ENCODE assay signal across 24 mouse cellular contexts in the genomic region with DNA sequence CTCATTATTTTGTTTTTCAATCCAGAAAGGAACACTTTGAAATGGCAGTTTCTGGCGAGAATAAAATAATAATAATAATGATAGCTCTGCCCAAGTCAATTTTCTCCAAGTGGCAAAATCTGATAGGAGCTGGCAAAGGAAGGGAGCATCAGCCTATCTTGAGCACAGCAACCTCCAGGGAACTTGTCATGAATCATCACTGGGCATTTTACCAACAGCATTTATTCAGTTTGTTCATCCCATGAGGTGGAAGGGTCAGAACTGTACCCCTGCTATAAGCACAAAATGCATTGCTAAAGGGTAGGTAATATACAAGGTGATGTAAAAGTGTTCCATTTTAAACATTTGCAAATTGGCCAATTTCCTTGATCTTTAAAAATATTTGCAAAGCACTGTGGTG.
DNase-seq lines count a peak whose midpoint lies in the region; ATAC-seq and TF ChIP-seq lines count a peak whose summit lies in the region.
"Had no signal": no experiment of that assay in that cellular context is flagged by ENCODE, and none has a peak within 500 bp of the region (broad histone marks: within the 10 kb centered on the region; RNA-seq: fewer than 3 reads in every experiment).

No protein-coding gene starts in this region.

- no peak overlapping the region for H3K9ac ChIP-seq in hindbrain, postnatal 0 days (replicated peaks; ENCODE audit: low read length)
- H3K9ac ChIP-seq in hindbrain, embryonic 14.5 days, result no peak overlapping the region
- no peak overlapping the region for H3K9ac ChIP-seq in heart, embryonic 12.5 days
- H3K9ac ChIP-seq: embryonic facial prominence, embryonic 13.5 days; embryonic facial prominence, embryonic 15.5 days; forebrain, embryonic 12.5 days had no signal

- H3K4me3 ChIP-seq in hindbrain, postnatal 0 days (ENCODE audit: low read length), result no peak overlapping the region
- no peak overlapping the region for H3K4me3 ChIP-seq in hindbrain, embryonic 14.5 days (replicated peaks; ENCODE audit: low read length)
- H3K4me3 ChIP-seq in limb, embryonic 10.5 days, result no peak overlapping the region
- H3K4me3 ChIP-seq in heart, embryonic 12.5 days, result no peak overlapping the region
- H3K4me3 ChIP-seq: embryonic facial prominence, embryonic 13.5 days; embryonic facial prominence, embryonic 15.5 days; erythroblast, embryonic 14.5 days; forebrain, embryonic 10.5 days; forebrain, embryonic 12.5 days had no signal

- TF ChIP-seq CTCF in hindbrain, postnatal 0 days (IDR thresholded peaks at IDR 0.05; ENCODE audit: low read depth), result no peak

- no peaks in the 10 kb centered on the region for H3K36me3 ChIP-seq in hindbrain, postnatal 0 days (ENCODE audit: insufficient read depth, low read length)
- H3K36me3 ChIP-seq in hindbrain, embryonic 14.5 days (replicated peaks; ENCODE audit: control insufficient read depth, insufficient read depth), result no peaks in the 10 kb centered on the region
- H3K36me3 ChIP-seq in limb, embryonic 10.5 days, result no peaks in the 10 kb centered on the region
- H3K36me3 ChIP-seq in heart, embryonic 12.5 days, result no peaks in the 10 kb centered on the region
- H3K36me3 ChIP-seq: embryonic facial prominence, embryonic 13.5 days; embryonic facial prominence, embryonic 15.5 days; forebrain, embryonic 10.5 days; forebrain, embryonic 12.5 days had no signal

- no peak overlapping the region for H3K4me2 ChIP-seq in hindbrain, postnatal 0 days (ENCODE audit: low read depth, low read length)
- no peak overlapping the region for H3K4me2 ChIP-seq in hindbrain, embryonic 14.5 days (replicated peaks)
- no peak overlapping the region for H3K4me2 ChIP-seq in heart, embryonic 12.5 days
- H3K4me2 ChIP-seq: embryonic facial prominence, embryonic 13.5 days; embryonic facial prominence, embryonic 15.5 days; forebrain, embryonic 12.5 days had no signal

- H3K9me3 ChIP-seq in hindbrain, postnatal 0 days (ENCODE audit: low read length), result no peaks in the 10 kb centered on the region
- no peaks in the 10 kb centered on the region for H3K9me3 ChIP-seq in hindbrain, embryonic 14.5 days (ENCODE audit: control insufficient read depth, low read length)
- H3K9me3 ChIP-seq in limb, embryonic 10.5 days (replicated peaks), result no peaks in the 10 kb centered on the region
- no peaks in the 10 kb centered on the region for H3K9me3 ChIP-seq in heart, embryonic 12.5 days (replicated peaks)
- H3K9me3 ChIP-seq: embryonic facial prominence, embryonic 13.5 days; embryonic facial prominence, embryonic 15.5 days; forebrain, embryonic 10.5 days; forebrain, embryonic 12.5 days had no signal

- 79% methylated on average over 1 of the region's 1 CpGs for WGBS in hindbrain, postnatal 0 days
- 71% methylated on average over 1 of the region's 1 CpGs for WGBS in hindbrain, embryonic 14.5 days
- 86% methylated on average over 1 of the region's 1 CpGs for WGBS in limb, embryonic 10.5 days
- 77% methylated on average over 1 of the region's 1 CpGs for WGBS in heart, embryonic 12.5 days

- no peaks in the 10 kb centered on the region for H3K4me1 ChIP-seq in hindbrain, postnatal 0 days (ENCODE audit: insufficient read depth, low read length)
- H3K4me1 ChIP-seq in hindbrain, embryonic 14.5 days (replicated peaks; ENCODE audit: control insufficient read depth, insufficient read depth, low read length), result no peaks in the 10 kb centered on the region
- H3K4me1 ChIP-seq in limb, embryonic 10.5 days, result no peaks in the 10 kb centered on the region
- no peaks in the 10 kb centered on the region for H3K4me1 ChIP-seq in heart, embryonic 12.5 days (replicated peaks)
- H3K4me1 ChIP-seq: embryonic facial prominence, embryonic 13.5 days; embryonic facial prominence, embryonic 15.5 days; forebrain, embryonic 10.5 days; forebrain, embryonic 12.5 days had no signal

- ATAC-seq in hindbrain, postnatal 0 days, result no peak
- no peak for ATAC-seq in hindbrain, embryonic 14.5 days (ENCODE audit: low FRiP score)
- no peak for ATAC-seq in heart, embryonic 12.5 days (ENCODE audit: insufficient number of reproducible peaks, low FRiP score)
- ATAC-seq: forebrain, embryonic 14.5 days; forebrain, embryonic 16.5 days had no signal

- H3K27me3 ChIP-seq in hindbrain, postnatal 0 days (ENCODE audit: insufficient read depth, low read length), result no peaks in the 10 kb centered on the region
- no peaks in the 10 kb centered on the region for H3K27me3 ChIP-seq in hindbrain, embryonic 14.5 days (ENCODE audit: control insufficient read depth, insufficient read depth, low read length)
- no peaks in the 10 kb centered on the region for H3K27me3 ChIP-seq in limb, embryonic 10.5 days (ENCODE audit: low read depth, poor library complexity, severe bottlenecking)
- no peaks in the 10 kb centered on the region for H3K27me3 ChIP-seq in heart, embryonic 12.5 days (replicated peaks)
- H3K27me3 ChIP-seq: embryonic facial prominence, embryonic 13.5 days; embryonic facial prominence, embryonic 15.5 days; forebrain, embryonic 12.5 days had no signal

- peak; percentile 18 for DNase-seq in hindbrain, postnatal 0 days (ENCODE audit: low spot score)
- DNase-seq in hindbrain, embryonic 14.5 days (ENCODE audit: low spot score), result no peak
- DNase-seq in MN1 (ENCODE audit: low spot score), result peak; percentile 63
- peak; percentile 34 for DNase-seq in brain, adult 2 months (ENCODE audit: low read depth, low spot score)
- DNase-seq in skeletal muscle tissue, adult 2 months (ENCODE audit: low read depth, low spot score), result peak; percentile 1
- DNase-seq in limb, embryonic 10.5 days (ENCODE audit: low spot score), result no peak
- no peak for DNase-seq in B cell, adult 2 months
- DNase-seq: adrenal gland, adult 2 months; adrenal gland, postnatal 10 days; adrenal gland, postnatal 25 days; cerebellum, adult 11 months; cerebellum, adult 18-20 months; cerebellum, adult 8-10 months; cerebellum, adult 9-11 months; cerebellum, postnatal 36 days; embryo, embryonic 11 days had no signal

- H3K27ac ChIP-seq in hindbrain, postnatal 0 days, result no peak overlapping the region
- H3K27ac ChIP-seq in hindbrain, embryonic 14.5 days, result no peak overlapping the region
- H3K27ac ChIP-seq in limb, embryonic 10.5 days, result no peak overlapping the region
- no peak overlapping the region for H3K27ac ChIP-seq in heart, embryonic 12.5 days (ENCODE audit: poor library complexity, severe bottlenecking)
- H3K27ac ChIP-seq: embryonic facial prominence, embryonic 13.5 days; embryonic facial prominence, embryonic 15.5 days; forebrain, embryonic 10.5 days; forebrain, embryonic 12.5 days had no signal

Comparison
In these comparisons a context has a peak if more than half of its experiments do, and no peak if none do; other contexts are left out.
1. DNase-seq: peak in hindbrain, postnatal 0 days (single experiment), MN1 (single experiment), brain, adult 2 months (single experiment) and skeletal muscle tissue, adult 2 months (single experiment); none in hindbrain, embryonic 14.5 days (single experiment), limb, embryonic 10.5 days (single experiment) and B cell, adult 2 months (0 of 2).